Mouse (Mus musculus): ENCODE results near the gene Zfp110.

GRCm38 (mm10) chr7:12880911-12881660 is 46.5 kb downstream of the Zfp110 start, which contains the start of gene Zfp128:
- TF ChIP-seq CTCF (IDR thresholded peaks at IDR 0.05; ENCODE audit: low read depth): peak; percentile 34
- TF ChIP-seq EP300 (IDR thresholded peaks at IDR 0.05; ENCODE audit: low read depth): no peak

Data from liver, embryonic 14.5 days (tissue).